Mouse (Mus musculus) megakaryocyte, adult 5-6 weeks (primary cell): Measurements from ENCODE around the gene Vwa7. TPM values are rescaled to one million over a fixed set of nuclear protein-coding genes. Genes with fewer than 3 reads are reported as not detected.

Experiments
- ATAC-seq: 2 replicates; pipeline ENCODE4 v1.8.0; 2016; ENCODE audit warnings: mild to moderate bottlenecking, inconsistent platforms; ENCODE audit not compliant: poor library complexity, severe bottlenecking
- total RNA-seq, 2 experiments: library from RNA; stranded (forward) in 1 of 2; stranded (reverse) in 1 of 2; fragments of 153-499, 151-499 nt in 1 of 2; fragments of 221-1000, 200-1000 nt in 1 of 2; gene quantifications; 2 replicates each; pipeline versions ENCODE4 v1.2.3 to v1.2.4; 2015 to 2017

Vwa7 gene
- total RNA-seq, 2 experiments from 2014 or later, result 0.11 TPM; not detected in 1

DNA sequence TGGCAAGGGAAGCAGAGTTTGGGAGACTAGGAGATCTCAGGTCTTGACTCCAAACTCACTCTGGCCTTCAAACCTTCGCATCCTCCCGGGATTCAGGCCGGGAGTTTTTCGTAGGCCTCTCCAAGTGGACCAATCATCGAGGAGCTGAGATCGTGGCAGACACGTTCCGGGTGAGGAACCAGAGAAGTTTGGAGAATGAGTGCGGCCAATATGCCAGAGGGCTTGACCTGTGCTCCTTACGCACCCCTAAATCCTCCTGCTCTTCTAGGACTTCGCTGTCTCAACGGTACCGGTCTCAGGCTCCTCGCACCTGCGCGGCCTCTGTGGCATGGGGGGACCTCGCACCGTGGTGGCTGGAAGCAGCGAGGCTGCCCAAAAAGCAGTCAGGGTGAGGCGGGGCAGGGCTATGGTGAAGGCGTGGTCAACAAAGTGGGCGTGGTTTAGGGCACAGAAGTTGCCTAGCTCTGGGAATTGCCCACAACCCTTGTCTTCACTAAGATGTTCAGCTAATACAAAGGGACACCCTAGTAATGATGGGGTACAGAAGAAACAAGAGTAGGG is 44.4 kb downstream of the Vwa7 start:
- no peak for ATAC-seq

DNA sequence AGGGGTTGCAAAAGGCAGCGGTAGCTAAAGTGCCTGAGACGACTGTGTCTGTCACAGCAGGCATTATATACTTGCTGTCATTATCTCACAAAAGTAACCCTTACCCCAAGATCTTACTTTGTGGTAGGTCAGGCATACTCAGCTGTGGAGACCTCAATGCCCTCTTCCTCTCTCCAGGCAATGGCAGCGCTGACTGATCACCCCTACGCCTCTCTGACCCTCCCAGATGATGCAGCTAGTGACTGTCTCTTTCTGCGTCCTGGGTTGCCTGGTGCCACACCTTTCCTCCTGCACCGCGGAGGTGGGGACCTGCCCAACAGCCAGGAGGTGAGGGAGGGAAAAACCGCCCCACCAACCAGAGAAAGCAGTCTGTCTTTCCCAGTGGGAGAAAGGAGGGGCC is 44.9 kb downstream of the Vwa7 start:
- ATAC-seq, result no peak

DNA sequence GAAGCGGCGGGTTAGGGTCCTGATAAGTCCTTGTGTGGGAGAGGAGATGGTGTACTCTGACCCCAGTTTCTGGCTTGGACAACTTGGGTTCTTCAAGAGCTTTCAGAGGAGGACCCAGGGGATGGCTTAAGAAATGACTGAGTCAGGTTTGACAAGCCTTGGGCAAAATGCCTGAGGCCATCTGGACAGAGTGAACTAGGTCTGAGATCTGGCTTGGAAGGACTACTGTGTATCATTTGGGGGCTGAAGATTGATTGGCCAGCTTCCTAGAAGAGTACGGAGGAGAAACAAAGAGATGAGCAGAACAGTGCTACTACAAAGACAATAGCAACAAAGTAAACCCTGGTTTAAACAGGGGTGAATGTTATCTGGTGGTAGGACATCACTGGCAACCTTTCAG is 47.1 kb downstream of the Vwa7 start:
- no peak for ATAC-seq

DNA sequence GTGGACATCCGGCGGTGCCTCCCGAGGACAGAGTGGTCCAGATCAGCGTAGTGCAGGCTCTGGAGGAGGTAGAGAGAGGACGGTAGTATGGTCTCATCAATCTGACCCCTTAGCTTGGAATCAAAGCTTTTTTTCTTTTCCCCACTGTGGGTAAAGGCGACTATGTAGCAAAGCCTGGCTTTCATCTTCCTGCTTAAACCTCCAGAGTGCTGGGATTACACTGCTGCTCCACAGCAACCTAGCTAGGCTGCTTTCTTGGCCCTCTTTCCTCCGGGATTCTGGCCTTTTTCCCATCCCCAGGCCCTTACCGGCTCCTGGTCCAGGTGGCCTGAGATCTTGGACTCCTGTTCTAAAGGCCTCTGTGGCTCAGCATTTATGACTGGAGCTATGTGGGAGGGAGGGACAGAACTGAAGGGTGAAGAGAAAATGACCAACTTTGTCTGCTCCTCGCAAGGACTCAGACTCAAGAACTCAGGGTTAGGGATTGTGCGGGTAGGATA is 48.0 kb downstream of the Vwa7 start:
- no peak for ATAC-seq

DNA sequence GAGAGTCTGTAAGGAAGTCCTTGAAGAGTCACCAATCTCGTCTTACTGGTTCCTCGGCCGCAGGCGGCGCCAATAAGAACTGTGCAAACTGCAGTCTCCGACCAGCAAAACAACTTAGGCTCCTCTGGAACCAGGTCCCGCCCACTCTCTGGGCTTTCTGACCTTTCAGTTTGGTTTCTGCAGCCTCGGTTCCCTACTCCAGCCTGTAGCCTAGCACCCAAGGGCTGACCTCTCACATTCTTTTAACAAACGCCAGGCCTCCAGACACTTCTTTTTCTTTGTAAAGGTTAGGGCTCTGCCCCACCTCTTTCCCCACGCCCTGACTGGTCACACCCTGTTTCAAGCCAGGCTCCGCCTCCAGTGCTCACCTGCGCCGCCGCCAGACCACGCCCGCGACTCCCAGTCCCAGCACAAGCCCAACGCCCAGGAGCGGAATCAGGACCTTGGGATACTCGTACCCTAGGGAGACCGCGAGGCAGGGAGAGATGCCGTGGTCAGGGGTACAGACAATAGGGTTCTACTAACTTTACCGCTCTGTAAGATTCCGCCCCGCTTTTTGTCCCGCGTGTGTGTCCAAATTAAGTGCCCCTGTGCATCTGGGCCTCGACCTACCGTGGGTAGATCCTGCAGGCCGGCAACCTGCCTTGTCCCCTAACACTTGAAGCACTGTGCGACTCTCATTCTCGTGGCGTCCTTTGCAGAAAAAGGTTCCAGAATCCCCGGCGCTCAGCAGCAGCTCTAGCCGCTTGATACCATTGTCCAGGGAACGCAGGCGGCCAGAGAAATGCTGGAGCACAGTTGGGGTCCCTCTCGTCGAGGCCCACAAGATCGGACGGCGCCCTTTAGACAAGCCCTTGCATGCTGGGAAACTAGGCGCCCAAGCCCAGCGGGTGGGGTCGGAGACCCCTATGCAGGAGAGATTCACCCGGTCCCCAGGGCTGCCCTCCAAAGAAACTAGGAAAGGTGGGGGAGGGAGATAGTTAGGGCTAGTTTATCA is 48.9 kb downstream of the Vwa7 start, which contains the start of gene Ly6g6c:
Gene Ly6g6c, plus strand, starts transcription at position 438 of the 997 bp plus-strand sequence.
- ATAC-seq, result peak; percentile 76

DNA sequence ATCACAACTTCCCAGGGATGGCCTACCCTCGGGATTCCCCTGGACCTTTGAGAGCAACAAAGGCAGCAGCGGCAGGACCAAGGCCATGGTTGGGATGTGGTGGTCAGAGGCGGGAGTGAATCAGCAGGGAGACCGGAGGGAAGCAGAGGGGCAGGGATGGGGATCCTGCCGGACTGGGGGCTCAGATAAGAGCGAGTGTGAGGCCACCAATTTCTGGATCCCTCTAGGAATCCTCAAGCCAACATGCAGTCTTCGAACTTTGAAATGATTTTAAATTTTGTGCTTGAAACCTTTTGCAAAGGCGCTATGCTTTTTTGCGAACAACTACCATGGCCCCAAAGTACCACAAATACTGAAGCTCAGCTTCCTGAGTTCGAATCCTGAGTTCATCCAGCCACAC is 49.7 kb downstream of the Vwa7 start, which contains the start of gene Mpig6b:
Gene Mpig6b, minus strand, starts transcription at position 101 of the 400 bp plus-strand sequence.
- ATAC-seq, result no peak

DNA sequence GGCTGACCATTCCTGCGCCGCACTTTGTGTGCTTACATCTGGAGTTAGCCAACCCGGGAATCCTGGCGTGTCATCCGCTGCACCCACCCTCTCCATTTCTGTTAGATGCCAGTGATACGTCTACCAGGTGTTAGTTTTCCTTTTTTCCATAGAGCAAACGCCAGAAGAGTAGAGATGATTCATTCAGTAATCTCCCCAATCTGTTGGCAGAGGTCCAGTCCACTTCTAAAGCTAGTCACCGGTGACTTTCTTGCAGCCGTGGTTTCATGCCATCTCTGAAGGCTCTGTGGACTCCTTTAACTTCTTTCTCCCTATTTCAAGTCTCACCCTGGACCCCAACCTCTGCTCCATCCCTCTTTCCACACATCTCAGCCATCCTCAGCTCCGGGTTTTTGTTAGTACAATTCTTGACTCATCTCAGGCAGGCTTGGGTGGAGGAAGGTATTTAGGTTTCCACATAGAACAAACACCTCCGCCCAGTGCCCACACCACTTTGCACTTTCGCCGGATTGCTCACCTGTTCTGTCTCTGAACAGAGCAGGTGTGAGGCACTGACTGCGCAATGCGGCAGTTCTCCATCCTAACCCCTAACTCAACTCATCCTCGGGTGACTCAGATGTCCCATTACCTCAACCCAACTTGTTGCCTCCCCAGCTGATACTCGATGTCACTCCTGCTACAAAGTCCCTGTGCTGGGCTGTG is 52.0 kb downstream of the Vwa7 start:
- no peak for ATAC-seq

DNA sequence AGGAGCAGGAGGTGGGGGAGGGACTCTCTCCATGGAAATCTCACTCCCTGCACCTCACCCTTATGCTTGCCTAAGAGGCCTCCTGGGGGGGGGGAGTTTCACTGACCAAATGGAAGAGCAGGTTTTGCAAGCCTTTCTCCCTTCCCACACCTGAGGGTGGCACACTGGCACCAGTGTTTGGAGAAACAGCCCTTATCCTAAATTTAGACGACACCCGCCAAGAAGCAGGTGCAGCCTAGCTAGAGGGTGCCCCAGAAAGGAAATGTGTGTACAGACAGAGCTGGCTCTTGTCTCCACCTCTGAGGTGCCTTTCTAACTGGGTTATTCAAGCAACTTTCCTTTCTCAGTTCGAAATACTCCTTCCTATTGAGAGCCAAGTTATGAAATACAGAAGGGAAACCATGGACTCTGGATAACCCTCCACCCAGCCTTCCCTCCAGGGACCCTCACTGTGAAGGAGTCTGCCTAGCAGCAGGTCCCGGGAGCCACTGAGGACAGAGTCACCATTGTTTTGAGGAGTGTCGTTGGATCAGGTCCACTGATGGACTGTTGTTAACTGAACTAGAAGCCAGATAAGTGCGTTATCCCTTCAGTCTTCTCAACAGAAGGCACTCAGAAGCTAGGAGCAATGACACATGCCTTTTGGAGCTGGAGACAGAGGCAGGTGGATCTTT is 54.3 kb downstream of the Vwa7 start:
- no peak for ATAC-seq

DNA sequence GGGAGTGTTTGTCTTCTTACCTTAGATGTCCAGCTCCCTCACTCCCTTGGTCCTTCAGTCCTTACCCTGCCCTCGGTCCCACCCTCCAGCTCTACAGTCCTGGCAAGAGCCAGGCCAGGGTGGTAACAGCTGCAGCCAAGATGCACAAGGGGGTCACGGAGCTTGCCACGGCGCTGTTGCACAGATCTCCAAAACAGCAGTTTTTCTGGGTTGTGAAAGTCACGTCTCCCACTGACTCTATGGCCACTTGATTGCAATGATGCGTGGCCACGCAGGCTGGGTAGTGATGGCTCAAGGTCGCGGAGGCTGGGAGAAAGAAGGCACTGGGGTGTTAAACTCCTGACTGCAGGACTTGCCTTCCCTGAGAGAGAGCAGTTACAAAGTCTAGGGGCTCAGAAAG is 55.1 kb downstream of the Vwa7 start:
- ATAC-seq, result no peak

DNA sequence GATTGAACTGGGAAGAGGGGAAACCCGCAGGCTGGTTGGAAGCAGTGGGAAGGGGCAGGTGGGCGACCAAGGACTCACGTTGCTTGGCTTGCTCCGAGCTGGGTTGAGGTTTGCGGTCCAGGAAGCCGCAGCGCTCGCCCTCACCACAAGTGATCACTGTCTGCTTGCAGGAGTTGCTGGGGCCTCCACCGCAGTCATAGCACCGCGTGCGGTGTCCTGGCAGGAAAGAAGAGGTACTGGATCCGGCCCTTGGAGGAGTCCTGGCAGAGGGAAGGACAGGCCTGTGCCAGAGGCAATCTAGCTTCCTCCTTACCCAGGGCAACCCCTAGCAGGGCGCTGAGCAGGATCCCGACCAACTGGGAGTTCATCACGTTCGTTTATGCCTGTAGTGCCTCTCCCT is 57.7 kb downstream of the Vwa7 start:
- no peak for ATAC-seq

Other genes with a start within 250 kb of the Vwa7 start
Only the 30 nearest of the 46 such genes appear.
- 0.78 and 1.1 TPM in 2 replicates for gene Zbtb12, start 137.1 kb upstream of the Vwa7 start, total RNA-seq (2015)
- gene Zbtb12, start 137.1 kb upstream of the Vwa7 start, total RNA-seq (2017), result 0.98 and 1.0 TPM in 2 replicates
- gene Gm20547, start 134.5 kb upstream of the Vwa7 start, total RNA-seq (2015), result not detected in 2 replicates
- 0.41 TPM in 1 of 2 replicates, not detected in the other for gene Gm20547, start 134.5 kb upstream of the Vwa7 start, total RNA-seq (2017)
- gene C2, start 118.3 kb upstream of the Vwa7 start, total RNA-seq (2015), result 1.0 and 1.3 TPM in 2 replicates
- gene C2, start 118.3 kb upstream of the Vwa7 start, total RNA-seq (2017), result 0.22 TPM in 1 of 2 replicates, not detected in the other
- 66.5 and 68.9 TPM in 2 replicates for gene Ehmt2, start 118.1 kb upstream of the Vwa7 start, total RNA-seq (2015)
- gene Ehmt2, start 118.1 kb upstream of the Vwa7 start, total RNA-seq (2017), result 75.4 and 75.7 TPM in 2 replicates
- 0.33 TPM in 1 of 2 replicates, not detected in the other for gene Slc44a4, start 102.1 kb upstream of the Vwa7 start, total RNA-seq (2015)
- 0.12 TPM in 1 of 2 replicates, not detected in the other for gene Slc44a4, start 102.1 kb upstream of the Vwa7 start, total RNA-seq (2017)
- 18.1 and 22.9 TPM in 2 replicates for gene Neu1, start 85.3 kb upstream of the Vwa7 start, total RNA-seq (2015)
- 23.4 and 23.7 TPM in 2 replicates for gene Neu1, start 85.3 kb upstream of the Vwa7 start, total RNA-seq (2017)
- 14.9 and 22.6 TPM in 2 replicates for gene Hspa1b, start 57.3 kb upstream of the Vwa7 start, total RNA-seq (2015)
- gene Hspa1b, start 57.3 kb upstream of the Vwa7 start, total RNA-seq (2017), result 23.0 and 30.6 TPM in 2 replicates
- gene Gm20481, start 46.7 kb upstream of the Vwa7 start, total RNA-seq (2015), result not detected in 2 replicates
- not detected in 2 replicates for gene Gm20481, start 46.7 kb upstream of the Vwa7 start, total RNA-seq (2017)
- 10.8 and 12.4 TPM in 2 replicates for gene Hspa1a, start 44.4 kb upstream of the Vwa7 start, total RNA-seq (2015)
- 29.2 and 32.0 TPM in 2 replicates for gene Hspa1a, start 44.4 kb upstream of the Vwa7 start, total RNA-seq (2017)
- not detected in 2 replicates for gene Hspa1l, start 43.9 kb upstream of the Vwa7 start, total RNA-seq (2015)
- gene Hspa1l, start 43.9 kb upstream of the Vwa7 start, total RNA-seq (2017), result 0.22 TPM in 1 of 2 replicates, not detected in the other
- gene Lsm2, start 34.7 kb upstream of the Vwa7 start, total RNA-seq (2015), result 85.8 and 141 TPM in 2 replicates
- gene Lsm2, start 34.7 kb upstream of the Vwa7 start, total RNA-seq (2017), result 13.2 and 31.2 TPM in 2 replicates
- gene Vars, start 15.6 kb upstream of the Vwa7 start, total RNA-seq (2015), result 42.2 and 61.8 TPM in 2 replicates
- gene Vars, start 15.6 kb upstream of the Vwa7 start, total RNA-seq (2017), result 110 and 165 TPM in 2 replicates
- gene Sapcd1, start 11.4 kb downstream of the Vwa7 start, total RNA-seq (2015), result 1.4 and 1.5 TPM in 2 replicates
- 0.22 TPM in 1 of 2 replicates, not detected in the other for gene Sapcd1, start 11.4 kb downstream of the Vwa7 start, total RNA-seq (2017)
- 7.4 and 7.5 TPM in 2 replicates for gene Msh5, start 30.2 kb downstream of the Vwa7 start, total RNA-seq (2015)
- 3.6 and 6.3 TPM in 2 replicates for gene Msh5, start 30.2 kb downstream of the Vwa7 start, total RNA-seq (2017)
- gene Clic1, start 33.4 kb downstream of the Vwa7 start, total RNA-seq (2015), result 415 and 463 TPM in 2 replicates
- 386 and 405 TPM in 2 replicates for gene Clic1, start 33.4 kb downstream of the Vwa7 start, total RNA-seq (2017)
- gene Ddah2, start 42.5 kb downstream of the Vwa7 start, total RNA-seq (2015), result 2.2 and 3.1 TPM in 2 replicates
- gene Ddah2, start 42.5 kb downstream of the Vwa7 start, total RNA-seq (2017), result 1.2 and 2.7 TPM in 2 replicates
- gene Ly6g6c, start 48.8 kb downstream of the Vwa7 start, total RNA-seq (2015), result not detected in 2 replicates
- not detected in 2 replicates for gene Ly6g6c, start 48.8 kb downstream of the Vwa7 start, total RNA-seq (2017)
- gene Mpig6b, start 49.6 kb downstream of the Vwa7 start, total RNA-seq (2015), result not detected in 2 replicates
- gene Mpig6b, start 49.6 kb downstream of the Vwa7 start, total RNA-seq (2017), result not detected in 2 replicates
- not detected in 2 replicates for gene Ly6g6e, start 60.3 kb downstream of the Vwa7 start, total RNA-seq (2015)
- gene Ly6g6e, start 60.3 kb downstream of the Vwa7 start, total RNA-seq (2017), result not detected in 2 replicates
- not detected in 2 replicates for gene Ly6g6d, start 61.5 kb downstream of the Vwa7 start, total RNA-seq (2015)
- gene Ly6g6d, start 61.5 kb downstream of the Vwa7 start, total RNA-seq (2017), result not detected in 2 replicates
- not detected in 2 replicates for gene Ly6g6f, start 69.0 kb downstream of the Vwa7 start, total RNA-seq (2015)
- not detected in 2 replicates for gene Ly6g6f, start 69.0 kb downstream of the Vwa7 start, total RNA-seq (2017)
- 17.6 and 21.3 TPM in 2 replicates for gene Abhd16a, start 72.7 kb downstream of the Vwa7 start, total RNA-seq (2015)
- 18.0 and 20.4 TPM in 2 replicates for gene Abhd16a, start 72.7 kb downstream of the Vwa7 start, total RNA-seq (2017)
- gene Ly6g5c, start 91.7 kb downstream of the Vwa7 start, total RNA-seq (2015), result not detected in 2 replicates
- not detected in 2 replicates for gene Ly6g5c, start 91.7 kb downstream of the Vwa7 start, total RNA-seq (2017)
- gene Ly6g5b, start 98.8 kb downstream of the Vwa7 start, total RNA-seq (2015), result 6.1 and 8.2 TPM in 2 replicates
- gene Ly6g5b, start 98.8 kb downstream of the Vwa7 start, total RNA-seq (2017), result 1.4 and 1.8 TPM in 2 replicates
- gene Gpank1, start 104.9 kb downstream of the Vwa7 start, total RNA-seq (2015), result 22.6 and 24.6 TPM in 2 replicates
- 48.5 and 50.0 TPM in 2 replicates for gene Gpank1, start 104.9 kb downstream of the Vwa7 start, total RNA-seq (2017)
- gene Csnk2b, start 105.5 kb downstream of the Vwa7 start, total RNA-seq (2015), result 404 and 428 TPM in 2 replicates
- 323 and 362 TPM in 2 replicates for gene Csnk2b, start 105.5 kb downstream of the Vwa7 start, total RNA-seq (2017)
- 4.5 and 4.7 TPM in 2 replicates for gene D17H6S53E, start 109.8 kb downstream of the Vwa7 start, total RNA-seq (2015)
- gene D17H6S53E, start 109.8 kb downstream of the Vwa7 start, total RNA-seq (2017), result 13.0 and 26.1 TPM in 2 replicates
- 0.38 TPM in 1 of 2 replicates, not detected in the other for gene Apom, start 115.5 kb downstream of the Vwa7 start, total RNA-seq (2015)
- gene Apom, start 115.5 kb downstream of the Vwa7 start, total RNA-seq (2017), result 0.26 TPM in 1 of 2 replicates, not detected in the other
- gene Bag6, start 118.6 kb downstream of the Vwa7 start, total RNA-seq (2015), result 87.9 and 91.7 TPM in 2 replicates
- gene Bag6, start 118.6 kb downstream of the Vwa7 start, total RNA-seq (2017), result 72.4 and 90.5 TPM in 2 replicates
- 144 and 172 TPM in 2 replicates for gene Prrc2a, start 148.3 kb downstream of the Vwa7 start, total RNA-seq (2015)
- 35.8 and 60.6 TPM in 2 replicates for gene Prrc2a, start 148.3 kb downstream of the Vwa7 start, total RNA-seq (2017)